Mouse (Mus musculus) testis, adult 2 months (tissue): Measurements from ENCODE around the gene Rnf130. TPM values are rescaled to one million over a fixed set of nuclear protein-coding genes. Genes with fewer than 3 reads are reported as not detected.

Experiments
- H3K27ac ChIP-seq: fragments of 200-500 bp; 2 replicates; pipeline ENCODE4 v1.5.1; 2012; ENCODE audit warnings: low read depth, low read length; ENCODE audit not compliant: control insufficient read depth, insufficient read depth
- H3K27me3 ChIP-seq: fragments of 200-500 bp; 2 replicates; pipeline ENCODE4 v1.6.1; 2012; ENCODE audit warnings: mild to moderate bottlenecking, low read length, moderate library complexity; ENCODE audit not compliant: control insufficient read depth, insufficient read depth
- H3K36me3 ChIP-seq: fragments of 200-500 bp; 2 replicates; pipeline ENCODE4 v1.6.1; 2012; ENCODE audit warnings: mild to moderate bottlenecking, low read length; ENCODE audit not compliant: control insufficient read depth, insufficient read depth
- H3K4me1 ChIP-seq: fragments of 200-500 bp; 2 replicates; pipeline ENCODE4 v1.6.1; 2012; ENCODE audit warnings: low read length; ENCODE audit not compliant: control insufficient read depth, insufficient read depth
- H3K4me3 ChIP-seq: fragments of 200-500 bp; 2 replicates; pipeline ENCODE4 v1.5.1; 2012; ENCODE audit warnings: low read depth, mild to moderate bottlenecking, low read length, moderate library complexity, mixed read lengths; ENCODE audit not compliant: control insufficient read depth
- CTCF ChIP-seq: fragments of 200-500 bp; IDR thresholded peaks from 2 replicates; pipeline ENCODE4 v1.5.1; 2012; ENCODE audit warnings: low read depth, mild to moderate bottlenecking, inconsistent platforms, low read length, moderate library complexity; ENCODE audit not compliant: control insufficient read depth, insufficient read depth, insufficient replicate concordance
- POLR2A ChIP-seq: fragments of 200-500 bp; IDR thresholded peaks from 2 replicates; pipeline ENCODE4 v1.6.1; 2012; ENCODE audit warnings: low read depth, mild to moderate bottlenecking, inconsistent platforms, low read length, moderate library complexity; ENCODE audit not compliant: control insufficient read depth
- polyA plus RNA-seq: library from polyadenylated mRNA; depleted of rRNA; stranded (reverse); fragments of >200 nt; gene quantifications from 2 replicates; pipeline ENCODE4 v1.2.3, GENCODE M21; 2012

The Rnf130 gene
- polyA plus RNA-seq, 1 experiment: 12.1 TPM

GRCm38 (mm10) chr11:50089840-50090239 lies 64.7 kb downstream of the Rnf130 start:
- Histone ChIP-seq H3K4me1 (peaks cover 2% of the 10 kb centered on the region; the same call in 1 of the 2 replicates), H3K36me3 (no peaks in the 10 kb centered on the region; the same call in 1 of the 2 replicates), H3K4me3 (no peak overlapping the region), H3K27me3 (no peaks in the 10 kb centered on the region), H3K27ac (no peak overlapping the region)
- TF ChIP-seq CTCF (no peak), POLR2A (no peak)

GRCm38 (mm10) chr11:50090982-50091675 lies 66.0 kb downstream of the Rnf130 start:
- no peak for TF ChIP-seq CTCF
- TF ChIP-seq POLR2A: no peak
- Histone ChIP-seq H3K4me3 (no peak overlapping the region), H3K27me3 (no peaks in the 10 kb centered on the region), H3K27ac (no peak overlapping the region), H3K4me1 (peaks cover 2% of the 10 kb centered on the region; the same call in 1 of the 2 replicates), H3K36me3 (no peaks in the 10 kb centered on the region)

- Histone ChIP-seq H3K4me1 (peaks cover 2% of the 10 kb centered on the region; the same call in 1 of the 2 replicates), H3K27ac (no peak overlapping the region), H3K27me3 (no peaks in the 10 kb centered on the region), H3K4me3 (no peak overlapping the region), H3K36me3 (no peaks in the 10 kb centered on the region)
- TF ChIP-seq POLR2A (no peak), CTCF (no peak)
These were observed 66.5 kb downstream of the Rnf130 start for GRCm38 (mm10) chr11:50091681-50092080.

GRCm38 (mm10) chr11:50095661-50096060 lies 70.5 kb downstream of the Rnf130 start:
- Histone ChIP-seq H3K27me3 (no peaks in the 10 kb centered on the region), H3K4me3 (no peak overlapping the region), H3K27ac (no peak overlapping the region), H3K36me3 (no peaks in the 10 kb centered on the region), H3K4me1 (peaks cover 2% of the 10 kb centered on the region; the same call in 1 of the 2 replicates)
- TF ChIP-seq POLR2A (no peak), CTCF (no peak)

- H3K27ac ChIP-seq: no peak overlapping the region
- no peak for TF ChIP-seq POLR2A
- no peak for TF ChIP-seq CTCF
- H3K4me3 ChIP-seq: no peak overlapping the region
- no peaks in the 10 kb centered on the region for H3K27me3 ChIP-seq
- H3K4me1 ChIP-seq: no peaks in the 10 kb centered on the region
- no peaks in the 10 kb centered on the region for H3K36me3 ChIP-seq
These were observed 71.9 kb downstream of the Rnf130 start for GRCm38 (mm10) chr11:50097091-50097490.

GRCm38 (mm10) chr11:50098961-50099481 lies 73.9 kb downstream of the Rnf130 start:
- Histone ChIP-seq H3K36me3 (no peaks in the 10 kb centered on the region), H3K4me3 (no peak overlapping the region), H3K27me3 (no peaks in the 10 kb centered on the region), H3K4me1 (no peaks in the 10 kb centered on the region), H3K27ac (no peak overlapping the region)
- TF ChIP-seq POLR2A (no peak), CTCF (no peak)

GRCm38 (mm10) chr11:50099692-50100091 lies 74.5 kb downstream of the Rnf130 start:
- no peaks in the 10 kb centered on the region for H3K27me3 ChIP-seq
- no peak overlapping the region for H3K27ac ChIP-seq
- TF ChIP-seq POLR2A (no peak), CTCF (no peak)
- no peaks in the 10 kb centered on the region for H3K36me3 ChIP-seq
- H3K4me1 ChIP-seq: no peaks in the 10 kb centered on the region
- H3K4me3 ChIP-seq: no peak overlapping the region
